Mouse (Mus musculus): ENCODE data around the gene Gpr183. TPM values are rescaled to one million over a fixed set of nuclear protein-coding genes. Genes with fewer than 3 reads are reported as not detected.

The Gpr183 gene
- polyA plus RNA-seq, 1 experiment from 2014 or later, result 1.5 TPM

- H3K36me3 ChIP-seq (ENCODE audit: control insufficient read depth, insufficient read depth), result peaks cover 35% of the 10 kb centered on the region; the same call in 1 of the 2 replicates
- no peak overlapping the region for H3K27ac ChIP-seq (ENCODE audit: low read depth, low read length)
- H3K4me1 ChIP-seq (replicated peaks; ENCODE audit: control insufficient read depth, insufficient read depth, low read length), result 0 out of 2 replicates have a peak, but pooled peaks cover 5% of the 10 kb centered on the region
- no peaks in the 10 kb centered on the region for H3K9me3 ChIP-seq (ENCODE audit: control insufficient read depth)
- H3K4me3 ChIP-seq (ENCODE audit: low read depth, low read length), result no peak overlapping the region
- no peak for ATAC-seq
- no peak overlapping the region for H3K4me2 ChIP-seq (replicated peaks; ENCODE audit: low read depth)
- no peak for TF ChIP-seq CTCF (IDR thresholded peaks at IDR 0.05; ENCODE audit: low read depth)
- no peak overlapping the region for H3K9ac ChIP-seq (ENCODE audit: low read depth, low read length)
- H3K27me3 ChIP-seq (replicated peaks; ENCODE audit: control insufficient read depth, insufficient read depth, low read length), result no peaks in the 10 kb centered on the region
These were observed 26.9 kb upstream of the Gpr183 start for GRCm38 (mm10) chr14:121991921-121992320.

- no peak for TF ChIP-seq CTCF (IDR thresholded peaks at IDR 0.05; ENCODE audit: low read depth)
These were observed 25.9 kb upstream of the Gpr183 start for GRCm38 (mm10) chr14:121990897-121991296.

GRCm38 (mm10) chr14:121989869-121990268, 24.9 kb upstream of the Gpr183 start:
- H3K4me2 ChIP-seq (replicated peaks; ENCODE audit: low read depth), result no peak overlapping the region
- no peak for TF ChIP-seq CTCF (IDR thresholded peaks at IDR 0.05; ENCODE audit: low read depth)
- H3K36me3 ChIP-seq (ENCODE audit: control insufficient read depth, insufficient read depth), result peaks cover 25% of the 10 kb centered on the region; the same call in 1 of the 2 replicates
- H3K27me3 ChIP-seq (replicated peaks; ENCODE audit: control insufficient read depth, insufficient read depth, low read length), result no peaks in the 10 kb centered on the region
- H3K4me3 ChIP-seq (ENCODE audit: low read depth, low read length), result no peak overlapping the region
- no peak overlapping the region for H3K9ac ChIP-seq (ENCODE audit: low read depth, low read length)
- no peak overlapping the region for H3K27ac ChIP-seq (ENCODE audit: low read depth, low read length)
- H3K4me1 ChIP-seq (replicated peaks; ENCODE audit: control insufficient read depth, insufficient read depth, low read length), result 0 out of 2 replicates have a peak, but pooled peaks cover 5% of the 10 kb centered on the region
- WGBS, result 91% methylated on average over 3 of the region's 3 CpGs
- H3K9me3 ChIP-seq (ENCODE audit: control insufficient read depth), result no peaks in the 10 kb centered on the region
- no peak for ATAC-seq

More at GRCm38 (mm10) chr14:121990897-121991296, 25.9 kb upstream of the Gpr183 start:
- 87% methylated on average over 6 of the region's 6 CpGs for WGBS
- Histone ChIP-seq H3K4me2 (replicated peaks; ENCODE audit: low read depth) (no peak overlapping the region), H3K9me3 (ENCODE audit: control insufficient read depth) (no peaks in the 10 kb centered on the region), H3K36me3 (ENCODE audit: control insufficient read depth, insufficient read depth) (peaks cover 30% of the 10 kb centered on the region; the same call in 1 of the 2 replicates), H3K27ac (ENCODE audit: low read depth, low read length) (no peak overlapping the region), H3K27me3 (replicated peaks; ENCODE audit: control insufficient read depth, insufficient read depth, low read length) (no peaks in the 10 kb centered on the region), H3K9ac (ENCODE audit: low read depth, low read length) (no peak overlapping the region), H3K4me3 (ENCODE audit: low read depth, low read length) (no peak overlapping the region), H3K4me1 (replicated peaks; ENCODE audit: control insufficient read depth, insufficient read depth, low read length) (0 out of 2 replicates have a peak, but pooled peaks cover 5% of the 10 kb centered on the region)
- no peak for ATAC-seq

- H3K4me2 ChIP-seq (replicated peaks; ENCODE audit: low read depth), result no peak overlapping the region
- no peak for ATAC-seq
- H3K9me3 ChIP-seq (ENCODE audit: control insufficient read depth), result no peaks in the 10 kb centered on the region
- no peak for TF ChIP-seq CTCF (IDR thresholded peaks at IDR 0.05; ENCODE audit: low read depth)
- no peaks in the 10 kb centered on the region for H3K27me3 ChIP-seq (replicated peaks; ENCODE audit: control insufficient read depth, insufficient read depth, low read length)
- 0 out of 2 replicates have a peak, but pooled peaks cover 5% of the 10 kb centered on the region for H3K4me1 ChIP-seq (replicated peaks; ENCODE audit: control insufficient read depth, insufficient read depth, low read length)
- H3K27ac ChIP-seq (ENCODE audit: low read depth, low read length), result no peak overlapping the region
- H3K9ac ChIP-seq (ENCODE audit: low read depth, low read length), result no peak overlapping the region
- peaks cover 19% of the 10 kb centered on the region; the same call in 1 of the 2 replicates for H3K36me3 ChIP-seq (ENCODE audit: control insufficient read depth, insufficient read depth)
- 81% methylated on average over 3 of the region's 3 CpGs for WGBS
- no peak overlapping the region for H3K4me3 ChIP-seq (ENCODE audit: low read depth, low read length)
These were observed 24.3 kb upstream of the Gpr183 start for GRCm38 (mm10) chr14:121989331-121989730.

GRCm38 (mm10) chr14:121987691-121988090, 22.7 kb upstream of the Gpr183 start:
- H3K9me3 ChIP-seq (ENCODE audit: control insufficient read depth), result no peaks in the 10 kb centered on the region
- no peak overlapping the region for H3K27ac ChIP-seq (ENCODE audit: low read depth, low read length)
- TF ChIP-seq CTCF (IDR thresholded peaks at IDR 0.05; ENCODE audit: low read depth), result no peak
- no peak overlapping the region for H3K9ac ChIP-seq (ENCODE audit: low read depth, low read length)
- H3K4me1 ChIP-seq (replicated peaks; ENCODE audit: control insufficient read depth, insufficient read depth, low read length), result 0 out of 2 replicates have a peak, but pooled peaks cover 5% of the 10 kb centered on the region
- H3K4me3 ChIP-seq (ENCODE audit: low read depth, low read length), result no peak overlapping the region
- WGBS, result 85% methylated on average over 4 of the region's 4 CpGs
- peaks cover 16% of the 10 kb centered on the region; the same call in 1 of the 2 replicates for H3K36me3 ChIP-seq (ENCODE audit: control insufficient read depth, insufficient read depth)
- H3K27me3 ChIP-seq (replicated peaks; ENCODE audit: control insufficient read depth, insufficient read depth, low read length), result no peaks in the 10 kb centered on the region
- no peak for ATAC-seq
- no peak overlapping the region for H3K4me2 ChIP-seq (replicated peaks; ENCODE audit: low read depth)

- Histone ChIP-seq H3K36me3 (ENCODE audit: control insufficient read depth, insufficient read depth) (peaks cover 14% of the 10 kb centered on the region; the same call in 1 of the 2 replicates), H3K9me3 (ENCODE audit: control insufficient read depth) (no peaks in the 10 kb centered on the region), H3K4me3 (ENCODE audit: low read depth, low read length) (no peak overlapping the region), H3K9ac (ENCODE audit: low read depth, low read length) (no peak overlapping the region), H3K27ac (ENCODE audit: low read depth, low read length) (no peak overlapping the region), H3K4me2 (replicated peaks; ENCODE audit: low read depth) (no peak overlapping the region), H3K4me1 (replicated peaks; ENCODE audit: control insufficient read depth, insufficient read depth, low read length) (0 out of 2 replicates have a peak, but pooled peaks cover 5% of the 10 kb centered on the region), H3K27me3 (replicated peaks; ENCODE audit: control insufficient read depth, insufficient read depth, low read length) (no peaks in the 10 kb centered on the region)
- ATAC-seq, result no peak
- no peak for TF ChIP-seq CTCF (IDR thresholded peaks at IDR 0.05; ENCODE audit: low read depth)
- 89% methylated on average over 1 of the region's 1 CpGs for WGBS
These were observed 22.3 kb upstream of the Gpr183 start for GRCm38 (mm10) chr14:121987287-121987686.

Measured in intestine, postnatal 0 days (tissue).